Mouse (Mus musculus): ENCODE results near the gene Abcb8. TPM values are rescaled to one million over a fixed set of nuclear protein-coding genes. Genes with fewer than 3 reads are reported as not detected.

Abcb8 gene
- polyA plus RNA-seq, 1 experiment from 2014 or later = 49.9 TPM

- Histone ChIP-seq H3K4me3 (replicated peaks) (no peak overlapping the region), H3K9me3 (no peaks in the 10 kb centered on the region), H3K36me3 (peaks cover 59% of the 10 kb centered on the region), H3K4me2 (no peak overlapping the region), H3K9ac (no peak overlapping the region), H3K4me1 (peaks cover 13% of the 10 kb centered on the region), H3K27me3 (replicated peaks) (no peaks in the 10 kb centered on the region), H3K27ac (no peak overlapping the region)
- WGBS = 92% methylated on average over 8 of the region's 8 CpGs
- no peak for ATAC-seq (ENCODE audit: insufficient read depth, low FRiP score, low read depth)
Observed at GRCm38 (mm10) chr5:24441187-24441586, 47.7 kb downstream of the Abcb8 start.

- Histone ChIP-seq H3K4me2 (no peak overlapping the region), H3K36me3 (peaks cover 55% of the 10 kb centered on the region), H3K27me3 (replicated peaks) (no peaks in the 10 kb centered on the region), H3K9me3 (no peaks in the 10 kb centered on the region), H3K27ac (no peak overlapping the region), H3K9ac (no peak overlapping the region), H3K4me3 (replicated peaks) (no peak overlapping the region), H3K4me1 (peaks cover 13% of the 10 kb centered on the region)
- 79% methylated on average over 9 of the region's 9 CpGs for WGBS
- ATAC-seq (ENCODE audit: insufficient read depth, low FRiP score, low read depth) = no peak
Observed at GRCm38 (mm10) chr5:24442029-24442428, 48.6 kb downstream of the Abcb8 start.

GRCm38 (mm10) chr5:24443204-24443603 is 49.7 kb downstream of the Abcb8 start:
- ATAC-seq (ENCODE audit: insufficient read depth, low FRiP score, low read depth) = no peak
- H3K4me3 ChIP-seq (replicated peaks) = no peak overlapping the region
- WGBS = 88% methylated on average over 7 of the region's 7 CpGs
- no peaks in the 10 kb centered on the region for H3K9me3 ChIP-seq
- peaks cover 51% of the 10 kb centered on the region for H3K36me3 ChIP-seq
- H3K27me3 ChIP-seq (replicated peaks) = no peaks in the 10 kb centered on the region
- no peak overlapping the region for H3K27ac ChIP-seq
- H3K9ac ChIP-seq = no peak overlapping the region
- H3K4me2 ChIP-seq = no peak overlapping the region
- peaks cover 17% of the 10 kb centered on the region for H3K4me1 ChIP-seq

- peaks cover 46% of the 10 kb centered on the region for H3K36me3 ChIP-seq
- H3K9ac ChIP-seq = no peak overlapping the region
- ATAC-seq (ENCODE audit: insufficient read depth, low FRiP score, low read depth) = no peak
- H3K4me3 ChIP-seq (replicated peaks) = peak overlapping the region; percentile 88
- H3K9me3 ChIP-seq = no peaks in the 10 kb centered on the region
- no peaks in the 10 kb centered on the region for H3K27me3 ChIP-seq (replicated peaks)
- H3K4me1 ChIP-seq = peaks cover 17% of the 10 kb centered on the region
- 83% methylated on average over 12 of the region's 12 CpGs for WGBS
- H3K27ac ChIP-seq = no peak overlapping the region
- H3K4me2 ChIP-seq = peak overlapping the region; percentile 73
Observed at GRCm38 (mm10) chr5:24443927-24444326, 50.5 kb downstream of the Abcb8 start.

- no peaks in the 10 kb centered on the region for H3K9me3 ChIP-seq
- whole genome bisulfite sequencing = under 1% methylated on average over 60 of the region's 60 CpGs
- H3K27me3 ChIP-seq (replicated peaks) = no peaks in the 10 kb centered on the region
- ATAC-seq (ENCODE audit: insufficient read depth, low FRiP score, low read depth) = peak; percentile 83
- H3K9ac ChIP-seq = peak within 1 kb of the TSS; percentile 85
- H3K4me3 ChIP-seq (replicated peaks) = peak within 1 kb of the TSS; percentile 88
- peak within 1 kb of the TSS; percentile 93 for H3K27ac ChIP-seq
- H3K36me3 ChIP-seq = peaks cover 36% of the 10 kb centered on the region
- H3K4me1 ChIP-seq = peaks cover 17% of the 10 kb centered on the region
- peak within 1 kb of the TSS; percentile 73 for H3K4me2 ChIP-seq
Observed at GRCm38 (mm10) chr5:24444746-24445427, 51.4 kb downstream of the Abcb8 start, which contains the start of gene Fastk. Fastk (minus strand) TSS chr5:24445287.

DNA sequence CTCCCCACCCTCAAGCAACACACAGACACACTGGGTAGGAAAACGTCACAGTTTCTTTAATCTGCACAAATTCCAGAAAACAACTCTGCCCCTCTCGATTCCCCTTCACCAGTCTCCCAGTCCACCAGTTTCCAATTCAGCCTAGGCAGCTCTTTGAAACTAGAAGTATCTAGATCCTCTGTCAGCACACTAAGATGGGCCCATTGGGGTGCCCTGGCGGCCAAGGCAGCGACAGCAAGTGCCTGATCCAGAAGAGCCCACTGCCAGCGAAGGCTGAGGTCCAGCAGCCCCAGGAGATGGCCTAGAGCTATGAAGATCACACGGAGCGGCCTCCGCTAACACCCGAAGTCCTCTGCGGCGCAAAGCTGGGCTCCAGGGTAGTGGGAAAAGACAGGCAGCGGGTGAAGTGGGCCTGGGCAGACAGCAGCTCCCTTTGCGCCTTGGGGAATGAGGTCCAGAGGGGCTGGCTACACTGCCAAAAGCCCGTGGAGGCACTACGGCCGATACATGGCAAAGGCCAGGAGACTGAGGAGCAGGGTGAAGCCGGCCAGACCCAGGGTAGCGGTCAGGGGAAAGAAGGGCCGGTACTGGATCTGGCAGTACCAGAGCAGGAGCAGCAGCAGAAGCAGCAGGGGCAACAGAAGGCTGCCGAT is 52.1 kb downstream of the Abcb8 start:
- Histone ChIP-seq H3K36me3 (peaks cover 30% of the 10 kb centered on the region), H3K4me2 (peak overlapping the region; percentile 73), H3K4me1 (peaks cover 17% of the 10 kb centered on the region), H3K27me3 (replicated peaks) (no peaks in the 10 kb centered on the region), H3K4me3 (replicated peaks) (peak overlapping the region; percentile 88), H3K9ac (no peak overlapping the region), H3K27ac (peak overlapping the region; percentile 63), H3K9me3 (no peaks in the 10 kb centered on the region)
- 50% methylated on average over 20 of the region's 20 CpGs for WGBS
- ATAC-seq (ENCODE audit: insufficient read depth, low FRiP score, low read depth) = no peak

DNA sequence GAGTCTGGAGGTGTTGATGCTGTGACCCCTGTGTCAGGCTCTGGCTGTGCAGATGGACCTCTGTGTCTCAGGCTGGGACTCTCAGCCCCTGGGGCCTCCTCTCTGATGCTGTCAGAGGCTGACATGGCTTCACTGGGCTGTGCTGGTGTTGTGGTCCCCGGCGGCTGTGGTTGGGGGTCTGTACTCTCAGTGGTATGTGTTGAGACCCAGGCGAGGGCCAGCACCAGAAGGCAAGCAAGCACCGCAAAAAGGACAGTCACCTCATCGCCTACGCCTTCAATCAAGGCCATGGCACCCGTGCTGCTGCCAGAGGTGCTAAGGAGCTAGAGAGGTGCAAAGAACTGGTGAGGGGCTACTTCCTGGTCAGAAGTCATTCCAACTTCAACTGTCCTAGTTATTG is 53.2 kb downstream of the Abcb8 start:
- H3K27me3 ChIP-seq (replicated peaks) = no peaks in the 10 kb centered on the region
- peaks cover 19% of the 10 kb centered on the region for H3K36me3 ChIP-seq
- no peak for ATAC-seq (ENCODE audit: insufficient read depth, low FRiP score, low read depth)
- WGBS = 89% methylated on average over 7 of the region's 7 CpGs
- H3K4me3 ChIP-seq (replicated peaks) = no peak overlapping the region
- H3K27ac ChIP-seq = no peak overlapping the region
- H3K9me3 ChIP-seq = no peaks in the 10 kb centered on the region
- H3K4me1 ChIP-seq = peaks cover 20% of the 10 kb centered on the region
- H3K4me2 ChIP-seq = peak overlapping the region; percentile 89; the same call in 1 of the 2 replicates
- H3K9ac ChIP-seq = no peak overlapping the region

GRCm38 (mm10) chr5:24447624-24448298 is 54.3 kb downstream of the Abcb8 start, which contains the start of gene Tmub1:
Tmub1 (minus strand) TSS chr5:24447854.
- H3K9me3 ChIP-seq = no peaks in the 10 kb centered on the region
- H3K36me3 ChIP-seq = peaks cover 9% of the 10 kb centered on the region; the same call in 1 of the 2 replicates
- peak within 1 kb of the TSS; percentile 49; the same call in 1 of the 2 replicates for H3K27ac ChIP-seq
- ATAC-seq (ENCODE audit: insufficient read depth, low FRiP score, low read depth) = peak; percentile 66
- H3K9ac ChIP-seq = peak within 1 kb of the TSS; percentile 34; the same call in 1 of the 2 replicates
- peak within 1 kb of the TSS; percentile 65 for H3K4me3 ChIP-seq (replicated peaks)
- no peaks in the 10 kb centered on the region for H3K27me3 ChIP-seq (replicated peaks)
- H3K4me2 ChIP-seq = peak within 1 kb of the TSS; percentile 89
- peaks cover 20% of the 10 kb centered on the region for H3K4me1 ChIP-seq
- 2% methylated on average over 34 of the region's 34 CpGs for WGBS

DNA sequence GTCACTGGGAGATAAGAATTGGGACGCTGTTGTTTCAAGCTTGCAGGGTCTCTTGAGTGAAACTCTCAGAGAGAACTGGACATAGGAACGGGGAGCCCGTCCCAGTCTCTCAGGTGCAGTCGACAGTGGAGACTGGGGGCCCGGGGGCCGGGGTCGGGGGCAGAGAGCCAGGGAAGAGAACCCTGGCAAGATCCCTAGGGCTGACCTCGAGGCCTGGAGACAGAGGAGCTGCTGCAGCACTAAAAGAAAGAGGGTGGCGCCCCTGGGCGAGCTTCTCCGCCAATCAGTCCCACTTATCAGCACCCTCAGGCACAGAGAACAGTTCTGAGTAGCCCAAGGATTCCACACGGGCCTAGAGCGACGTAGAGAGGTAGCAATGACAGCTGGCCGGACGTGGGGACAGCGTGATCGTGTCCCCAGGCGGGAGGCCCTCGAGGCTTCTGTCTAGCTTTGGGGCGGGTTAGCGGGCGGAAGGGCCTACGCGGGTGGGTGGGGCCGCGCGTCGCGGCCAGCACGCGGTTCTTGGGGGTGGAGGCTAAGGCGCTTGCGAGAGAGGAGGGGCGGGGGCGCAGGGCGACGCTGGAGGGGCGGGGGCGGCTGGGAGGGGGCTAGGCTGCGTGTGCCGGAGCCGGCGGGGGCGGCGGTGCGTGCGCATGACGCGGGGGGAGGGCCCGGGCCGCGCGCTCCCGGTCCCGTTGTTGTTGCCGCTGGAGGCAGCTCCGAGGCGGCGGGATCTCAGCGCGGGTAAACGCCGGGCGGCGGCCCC is 58.0 kb downstream of the Abcb8 start:
- H3K4me3 ChIP-seq (replicated peaks) = peak overlapping the region; percentile 86
- peak overlapping the region; percentile 90 for H3K27ac ChIP-seq
- H3K4me1 ChIP-seq = peaks cover 37% of the 10 kb centered on the region
- no peaks in the 10 kb centered on the region for H3K36me3 ChIP-seq
- ATAC-seq (ENCODE audit: insufficient read depth, low FRiP score, low read depth) = peak; percentile 77
- WGBS = 2% methylated on average over 42 of the region's 66 CpGs
- H3K9me3 ChIP-seq = no peaks in the 10 kb centered on the region
- H3K4me2 ChIP-seq = peak overlapping the region; percentile 92
- no peaks in the 10 kb centered on the region for H3K27me3 ChIP-seq (replicated peaks)
- peak overlapping the region; percentile 92 for H3K9ac ChIP-seq

GRCm38 (mm10) chr5:24452030-24452690 is 58.7 kb downstream of the Abcb8 start, which contains the start of gene Agap3:
Agap3 (plus strand) TSS chr5:24452177.
- H3K9me3 ChIP-seq = no peaks in the 10 kb centered on the region
- peak within 1 kb of the TSS; percentile 90 for H3K27ac ChIP-seq
- no peak for ATAC-seq (ENCODE audit: insufficient read depth, low FRiP score, low read depth)

More at GRCm38 (mm10) chr5:24452030-24452690, 58.7 kb downstream of the Abcb8 start, which contains the start of gene Agap3:
- Histone ChIP-seq H3K4me1 (peaks cover 37% of the 10 kb centered on the region), H3K27me3 (replicated peaks) (no peaks in the 10 kb centered on the region), H3K4me2 (peak within 1 kb of the TSS; percentile 92), H3K36me3 (no peaks in the 10 kb centered on the region), H3K9ac (peak within 1 kb of the TSS; percentile 92), H3K4me3 (replicated peaks) (peak within 1 kb of the TSS; percentile 86)
- under 1% methylated on average over 83 of the region's 85 CpGs for WGBS

Data from stomach, embryonic 15.5 days (tissue).